In genomic region chr16:45118760-45119159, GRCm38 (mm10) we compare ENCODE assay signal across 17 mouse cellular contexts.
"Had no signal": no experiment of that assay in that cellular context is flagged by ENCODE, and none has a peak within 500 bp of the region (broad histone marks: within the 10 kb centered on the region; RNA-seq: fewer than 3 reads in every experiment).

No protein-coding gene starts in this region.

- H3K9ac ChIP-seq: limb, embryonic 15.5 days; liver, embryonic 12.5 days; liver, embryonic 14.5 days; midbrain, embryonic 13.5 days; midbrain, embryonic 15.5 days; neural tube, embryonic 12.5 days had no signal

- H3K27ac ChIP-seq: limb, embryonic 15.5 days; liver, embryonic 12.5 days; liver, embryonic 14.5 days; macrophage; midbrain, embryonic 13.5 days; midbrain, embryonic 15.5 days; neural tube, embryonic 12.5 days had no signal

- H3K9me3 ChIP-seq: limb, embryonic 15.5 days; liver, embryonic 12.5 days; megakaryocyte, embryonic 14.5 days; midbrain, embryonic 13.5 days; midbrain, embryonic 15.5 days; neural tube, embryonic 12.5 days had no signal

- H3K36me3 ChIP-seq: liver, embryonic 12.5 days; midbrain, embryonic 13.5 days; midbrain, embryonic 15.5 days; neural tube, embryonic 12.5 days had no signal

- H3K4me3 ChIP-seq: limb, embryonic 15.5 days; liver, embryonic 12.5 days; megakaryocyte, embryonic 14.5 days; midbrain, embryonic 13.5 days; midbrain, embryonic 15.5 days; neural tube, embryonic 12.5 days had no signal

- H3K4me2 ChIP-seq: limb, embryonic 15.5 days; liver, embryonic 12.5 days; midbrain, embryonic 11.5 days; midbrain, embryonic 13.5 days; midbrain, embryonic 15.5 days; neural tube, embryonic 12.5 days had no signal

- DNase-seq: retina, postnatal 1 day; right cerebral cortex, adult 18-20 months; right cerebral cortex, postnatal 25 days; right cerebral cortex, postnatal 4 days; spleen, adult 18-20 months; thymus, adult 18-20 months; thymus, postnatal 14 days; thymus, postnatal 36 days had no signal

- H3K4me1 ChIP-seq: liver, embryonic 12.5 days; midbrain, embryonic 13.5 days; midbrain, embryonic 15.5 days; neural tube, embryonic 12.5 days had no signal

- ATAC-seq: liver, embryonic 12.5 days; midbrain, embryonic 13.5 days; midbrain, embryonic 15.5 days had no signal

- H3K27me3 ChIP-seq: limb, embryonic 15.5 days; liver, embryonic 12.5 days; midbrain, embryonic 13.5 days; midbrain, embryonic 15.5 days; neural tube, embryonic 12.5 days had no signal
